Mouse (Mus musculus): Measurements from ENCODE around the gene Esr1. TPM values are rescaled to one million over a fixed set of nuclear protein-coding genes. Genes with fewer than 3 reads are reported as not detected.

The Esr1 gene
- polyA plus RNA-seq, 1 experiment from 2014 or later, result 0.67 TPM

- no peak for ATAC-seq (ENCODE audit: insufficient number of reproducible peaks, low FRiP score, low TSS enrichment, low read depth)
- DNase-seq (ENCODE audit: low spot score), result no peak
- no peaks in the 10 kb centered on the region for H3K27me3 ChIP-seq (ENCODE audit: control insufficient read depth, insufficient read depth, low read length)
- H3K9me3 ChIP-seq (ENCODE audit: control insufficient read depth, low read length), result no peaks in the 10 kb centered on the region
- H3K4me2 ChIP-seq (ENCODE audit: low read depth, severe bottlenecking), result no peak overlapping the region
- no peak overlapping the region for H3K9ac ChIP-seq (ENCODE audit: low read length)
- H3K36me3 ChIP-seq (ENCODE audit: control insufficient read depth, insufficient read depth, low read length), result no peaks in the 10 kb centered on the region
- 0 out of 2 replicates have a peak, but pooled peaks cover 2% of the 10 kb centered on the region for H3K4me1 ChIP-seq (ENCODE audit: control insufficient read depth, insufficient read depth, low read length)
- no peak overlapping the region for H3K27ac ChIP-seq (replicated peaks; ENCODE audit: low read depth, low read length)
- no peak overlapping the region for H3K4me3 ChIP-seq (ENCODE audit: low read depth, low read length)
Measured at GRCm38 (mm10) chr10:4623319-4623718, 11.9 kb downstream of the Esr1 start.

GRCm38 (mm10) chr10:4624581-4624980 is 13.2 kb downstream of the Esr1 start:
- Histone ChIP-seq H3K4me3 (ENCODE audit: low read depth, low read length) (no peak overlapping the region), H3K9ac (ENCODE audit: low read length) (no peak overlapping the region), H3K4me1 (ENCODE audit: control insufficient read depth, insufficient read depth, low read length) (0 out of 2 replicates have a peak, but pooled peaks cover 2% of the 10 kb centered on the region), H3K36me3 (ENCODE audit: control insufficient read depth, insufficient read depth, low read length) (no peaks in the 10 kb centered on the region), H3K9me3 (ENCODE audit: control insufficient read depth, low read length) (no peaks in the 10 kb centered on the region), H3K27ac (replicated peaks; ENCODE audit: low read depth, low read length) (no peak overlapping the region), H3K27me3 (ENCODE audit: control insufficient read depth, insufficient read depth, low read length) (no peaks in the 10 kb centered on the region), H3K4me2 (ENCODE audit: low read depth, severe bottlenecking) (no peak overlapping the region)
- DNase-seq (ENCODE audit: low spot score), result no peak
- no peak for ATAC-seq (ENCODE audit: insufficient number of reproducible peaks, low FRiP score, low TSS enrichment, low read depth)
- WGBS, result 90% methylated on average over 4 of the region's 4 CpGs

GRCm38 (mm10) chr10:4625300-4625699 is 13.9 kb downstream of the Esr1 start:
- no peak overlapping the region for H3K27ac ChIP-seq (replicated peaks; ENCODE audit: low read depth, low read length)
- no peak overlapping the region for H3K9ac ChIP-seq (ENCODE audit: low read length)
- 80% methylated on average over 6 of the region's 6 CpGs for WGBS
- ATAC-seq (ENCODE audit: insufficient number of reproducible peaks, low FRiP score, low TSS enrichment, low read depth), result no peak
- H3K4me2 ChIP-seq (ENCODE audit: low read depth, severe bottlenecking), result no peak overlapping the region
- no peaks in the 10 kb centered on the region for H3K9me3 ChIP-seq (ENCODE audit: control insufficient read depth, low read length)
- H3K4me1 ChIP-seq (ENCODE audit: control insufficient read depth, insufficient read depth, low read length), result 0 out of 2 replicates have a peak, but pooled peaks cover 2% of the 10 kb centered on the region
- no peaks in the 10 kb centered on the region for H3K36me3 ChIP-seq (ENCODE audit: control insufficient read depth, insufficient read depth, low read length)
- no peak for DNase-seq (ENCODE audit: low spot score)
- no peaks in the 10 kb centered on the region for H3K27me3 ChIP-seq (ENCODE audit: control insufficient read depth, insufficient read depth, low read length)
- H3K4me3 ChIP-seq (ENCODE audit: low read depth, low read length), result no peak overlapping the region

GRCm38 (mm10) chr10:4626432-4626831 is 15.0 kb downstream of the Esr1 start:
- no peaks in the 10 kb centered on the region for H3K9me3 ChIP-seq (ENCODE audit: control insufficient read depth, low read length)
- ATAC-seq (ENCODE audit: insufficient number of reproducible peaks, low FRiP score, low TSS enrichment, low read depth) (no peak), DNase-seq (ENCODE audit: low spot score) (no peak)
- no peak overlapping the region for H3K9ac ChIP-seq (ENCODE audit: low read length)
- no peaks in the 10 kb centered on the region for H3K27me3 ChIP-seq (ENCODE audit: control insufficient read depth, insufficient read depth, low read length)
- no peak overlapping the region for H3K4me2 ChIP-seq (ENCODE audit: low read depth, severe bottlenecking)
- no peak overlapping the region for H3K4me3 ChIP-seq (ENCODE audit: low read depth, low read length)
- WGBS, result 88% methylated on average over 7 of the region's 7 CpGs
- no peaks in the 10 kb centered on the region for H3K4me1 ChIP-seq (ENCODE audit: control insufficient read depth, insufficient read depth, low read length)
- no peaks in the 10 kb centered on the region for H3K36me3 ChIP-seq (ENCODE audit: control insufficient read depth, insufficient read depth, low read length)
- H3K27ac ChIP-seq (replicated peaks; ENCODE audit: low read depth, low read length), result no peak overlapping the region

GRCm38 (mm10) chr10:4626996-4627395 is 15.6 kb downstream of the Esr1 start:
- Histone ChIP-seq H3K9me3 (ENCODE audit: control insufficient read depth, low read length) (no peaks in the 10 kb centered on the region), H3K9ac (ENCODE audit: low read length) (no peak overlapping the region), H3K4me2 (ENCODE audit: low read depth, severe bottlenecking) (no peak overlapping the region), H3K4me3 (ENCODE audit: low read depth, low read length) (no peak overlapping the region), H3K36me3 (ENCODE audit: control insufficient read depth, insufficient read depth, low read length) (no peaks in the 10 kb centered on the region), H3K27ac (replicated peaks; ENCODE audit: low read depth, low read length) (no peak overlapping the region), H3K27me3 (ENCODE audit: control insufficient read depth, insufficient read depth, low read length) (no peaks in the 10 kb centered on the region), H3K4me1 (ENCODE audit: control insufficient read depth, insufficient read depth, low read length) (no peaks in the 10 kb centered on the region)
- DNase-seq (ENCODE audit: low spot score) (no peak), ATAC-seq (ENCODE audit: insufficient number of reproducible peaks, low FRiP score, low TSS enrichment, low read depth) (no peak)
- 95% methylated on average over 8 of the region's 8 CpGs for WGBS

GRCm38 (mm10) chr10:4627415-4627814 is 16.0 kb downstream of the Esr1 start:
- no peaks in the 10 kb centered on the region for H3K27me3 ChIP-seq (ENCODE audit: control insufficient read depth, insufficient read depth, low read length)
- H3K4me2 ChIP-seq (ENCODE audit: low read depth, severe bottlenecking), result no peak overlapping the region
- ATAC-seq (ENCODE audit: insufficient number of reproducible peaks, low FRiP score, low TSS enrichment, low read depth) (no peak), DNase-seq (ENCODE audit: low spot score) (no peak)
- no peaks in the 10 kb centered on the region for H3K4me1 ChIP-seq (ENCODE audit: control insufficient read depth, insufficient read depth, low read length)
- H3K36me3 ChIP-seq (ENCODE audit: control insufficient read depth, insufficient read depth, low read length), result no peaks in the 10 kb centered on the region
- no peak overlapping the region for H3K27ac ChIP-seq (replicated peaks; ENCODE audit: low read depth, low read length)
- H3K9me3 ChIP-seq (ENCODE audit: control insufficient read depth, low read length), result no peaks in the 10 kb centered on the region
- no peak overlapping the region for H3K4me3 ChIP-seq (ENCODE audit: low read depth, low read length)
- 88% methylated on average over 9 of the region's 9 CpGs for WGBS
- no peak overlapping the region for H3K9ac ChIP-seq (ENCODE audit: low read length)

GRCm38 (mm10) chr10:4629314-4629713 is 17.9 kb downstream of the Esr1 start:
- ATAC-seq (ENCODE audit: insufficient number of reproducible peaks, low FRiP score, low TSS enrichment, low read depth) (no peak), DNase-seq (ENCODE audit: low spot score) (no peak)
- Histone ChIP-seq H3K9me3 (ENCODE audit: control insufficient read depth, low read length) (no peaks in the 10 kb centered on the region), H3K36me3 (ENCODE audit: control insufficient read depth, insufficient read depth, low read length) (no peaks in the 10 kb centered on the region), H3K4me1 (ENCODE audit: control insufficient read depth, insufficient read depth, low read length) (no peaks in the 10 kb centered on the region), H3K9ac (ENCODE audit: low read length) (no peak overlapping the region), H3K4me2 (ENCODE audit: low read depth, severe bottlenecking) (no peak overlapping the region), H3K27ac (replicated peaks; ENCODE audit: low read depth, low read length) (no peak overlapping the region), H3K4me3 (ENCODE audit: low read depth, low read length) (no peak overlapping the region), H3K27me3 (ENCODE audit: control insufficient read depth, insufficient read depth, low read length) (no peaks in the 10 kb centered on the region)

- Histone ChIP-seq H3K4me1 (ENCODE audit: control insufficient read depth, insufficient read depth, low read length) (no peaks in the 10 kb centered on the region), H3K36me3 (ENCODE audit: control insufficient read depth, insufficient read depth, low read length) (no peaks in the 10 kb centered on the region), H3K9me3 (ENCODE audit: control insufficient read depth, low read length) (no peaks in the 10 kb centered on the region), H3K4me2 (ENCODE audit: low read depth, severe bottlenecking) (no peak overlapping the region), H3K4me3 (ENCODE audit: low read depth, low read length) (no peak overlapping the region), H3K27ac (replicated peaks; ENCODE audit: low read depth, low read length) (no peak overlapping the region), H3K9ac (ENCODE audit: low read length) (no peak overlapping the region), H3K27me3 (ENCODE audit: control insufficient read depth, insufficient read depth, low read length) (no peaks in the 10 kb centered on the region)
- ATAC-seq (ENCODE audit: insufficient number of reproducible peaks, low FRiP score, low TSS enrichment, low read depth) (no peak), DNase-seq (ENCODE audit: low spot score) (no peak)
- WGBS, result 68% methylated on average over 11 of the region's 11 CpGs
Measured at GRCm38 (mm10) chr10:4632211-4632704, 20.9 kb downstream of the Esr1 start.

- ATAC-seq (ENCODE audit: insufficient number of reproducible peaks, low FRiP score, low TSS enrichment, low read depth) (no peak), DNase-seq (ENCODE audit: low spot score) (no peak)
- no peaks in the 10 kb centered on the region for H3K36me3 ChIP-seq (ENCODE audit: control insufficient read depth, insufficient read depth, low read length)
- no peaks in the 10 kb centered on the region for H3K4me1 ChIP-seq (ENCODE audit: control insufficient read depth, insufficient read depth, low read length)
- no peak overlapping the region for H3K9ac ChIP-seq (ENCODE audit: low read length)
- H3K27ac ChIP-seq (replicated peaks; ENCODE audit: low read depth, low read length), result no peak overlapping the region
- H3K9me3 ChIP-seq (ENCODE audit: control insufficient read depth, low read length), result no peaks in the 10 kb centered on the region
- WGBS, result 53% methylated on average over 14 of the region's 14 CpGs
- no peak overlapping the region for H3K4me2 ChIP-seq (ENCODE audit: low read depth, severe bottlenecking)
- H3K4me3 ChIP-seq (ENCODE audit: low read depth, low read length), result no peak overlapping the region
- H3K27me3 ChIP-seq (ENCODE audit: control insufficient read depth, insufficient read depth, low read length), result no peaks in the 10 kb centered on the region
Measured at GRCm38 (mm10) chr10:4633287-4634030, 22.1 kb downstream of the Esr1 start.

Measured in limb, embryonic 11.5 days (tissue).